ENCODE assay signal across 26 mouse cellular contexts in genomic region chr8:111705699-111706098, GRCm38 (mm10). TPM values are rescaled to one million over a fixed set of nuclear protein-coding genes. Genes with fewer than 3 reads are reported as not detected.
A peak's percentile ranks its signal among the peaks of the same experiment; 100 is the strongest.
DNase-seq lines count a peak whose midpoint lies in the region; ATAC-seq and TF ChIP-seq lines count a peak whose summit lies in the region.
"Had no signal": no experiment of that assay in that cellular context is flagged by ENCODE, and none has a peak within 500 bp of the region (broad histone marks: within the 10 kb centered on the region; RNA-seq: fewer than 3 reads in every experiment).

No protein-coding gene starts in this region.

- H3K4me1 ChIP-seq in heart, embryonic 14.5 days (ENCODE audit: control insufficient read depth in 2 of 2, insufficient read depth in 2 of 2, low read length in 2 of 2): peaks cover 7 to 11% of the 10 kb centered on the region in 2 experiments; a peak in 3 of 4 replicates
- peaks cover 12% of the 10 kb centered on the region for H3K4me1 ChIP-seq in heart, embryonic 11.5 days (ENCODE audit: control insufficient read depth, insufficient read depth, low read length)
- H3K4me1 ChIP-seq in midbrain, embryonic 12.5 days: no peaks in the 10 kb centered on the region
- H3K4me1 ChIP-seq in midbrain, postnatal 0 days (ENCODE audit: insufficient read depth, low read length): no peaks in the 10 kb centered on the region
- H3K4me1 ChIP-seq in intestine, postnatal 0 days (replicated peaks; ENCODE audit: control insufficient read depth, insufficient read depth, low read length): peaks cover 9% of the 10 kb centered on the region
- H3K4me1 ChIP-seq in stomach, embryonic 16.5 days (ENCODE audit: control insufficient read depth, insufficient read depth, low read length): peaks cover 3% of the 10 kb centered on the region; the same call in 1 of the 2 replicates
- H3K4me1 ChIP-seq: forebrain, embryonic 15.5 days had no signal

- no peak overlapping the region for H3K4me3 ChIP-seq in heart, embryonic 14.5 days (ENCODE audit: control insufficient read depth in 1 of 2, insufficient read depth in 1 of 2, low read depth in 1 of 2, low read length in 2 of 2)
- H3K4me3 ChIP-seq in heart, embryonic 11.5 days (ENCODE audit: low read depth, low read length): no peak overlapping the region
- no peak overlapping the region for H3K4me3 ChIP-seq in midbrain, embryonic 12.5 days
- no peak overlapping the region for H3K4me3 ChIP-seq in midbrain, postnatal 0 days (ENCODE audit: low read depth, low read length)
- no peak overlapping the region for H3K4me3 ChIP-seq in intestine, postnatal 0 days (ENCODE audit: low read depth, low read length)
- H3K4me3 ChIP-seq in stomach, embryonic 16.5 days (replicated peaks; ENCODE audit: low read length): no peak overlapping the region
- H3K4me3 ChIP-seq: embryonic facial prominence, embryonic 12.5 days; erythroblast, embryonic 14.5 days; forebrain, embryonic 15.5 days; heart, embryonic 13.5 days; kidney, embryonic 15.5 days; myocyte had no signal

- ATAC-seq in heart, embryonic 14.5 days (ENCODE audit: insufficient number of reproducible peaks, insufficient read depth, low FRiP score, low read depth): 0 out of 2 replicates have a peak, but pooled peaks have one; percentile 10
- no peak for ATAC-seq in heart, embryonic 11.5 days (replicated peaks; ENCODE audit: insufficient number of reproducible peaks, low FRiP score, low TSS enrichment)
- ATAC-seq in midbrain, embryonic 12.5 days (ENCODE audit: low FRiP score, low read depth): no peak
- ATAC-seq in midbrain, postnatal 0 days (ENCODE audit: low FRiP score): no peak
- no peak for ATAC-seq in intestine, postnatal 0 days
- no peak for ATAC-seq in stomach, embryonic 16.5 days (ENCODE audit: insufficient read depth, low FRiP score)
- ATAC-seq: forebrain, embryonic 15.5 days; hindbrain, postnatal 0 days had no signal

- no peaks in the 10 kb centered on the region for H3K27me3 ChIP-seq in heart, embryonic 14.5 days (ENCODE audit: control insufficient read depth, insufficient read depth, low read length)
- no peaks in the 10 kb centered on the region for H3K27me3 ChIP-seq in heart, embryonic 11.5 days (ENCODE audit: control insufficient read depth, insufficient read depth, low read length)
- no peaks in the 10 kb centered on the region for H3K27me3 ChIP-seq in midbrain, embryonic 12.5 days
- H3K27me3 ChIP-seq in midbrain, postnatal 0 days (ENCODE audit: insufficient read depth, low read length): no peaks in the 10 kb centered on the region
- H3K27me3 ChIP-seq in intestine, postnatal 0 days (replicated peaks; ENCODE audit: control insufficient read depth, insufficient read depth, low read length): no peaks in the 10 kb centered on the region
- H3K27me3 ChIP-seq in stomach, embryonic 16.5 days (ENCODE audit: control insufficient read depth, insufficient read depth, low read length): no peaks in the 10 kb centered on the region
- H3K27me3 ChIP-seq: embryonic facial prominence, embryonic 12.5 days; forebrain, embryonic 15.5 days; heart, embryonic 13.5 days; kidney, embryonic 15.5 days had no signal

- H3K27ac ChIP-seq in heart, embryonic 14.5 days (replicated peaks in 1 of 2; ENCODE audit: control insufficient read depth in 1 of 2, insufficient read depth in 1 of 2, low read depth in 2 of 2, low read length in 2 of 2): no peak overlapping the region
- H3K27ac ChIP-seq in heart, embryonic 11.5 days (ENCODE audit: low read depth, low read length): no peak overlapping the region
- H3K27ac ChIP-seq in midbrain, embryonic 12.5 days (replicated peaks): 0 out of 2 replicates have a peak overlapping the region, but pooled peaks have one; percentile 20
- H3K27ac ChIP-seq in midbrain, postnatal 0 days (ENCODE audit: low read depth, low read length): no peak overlapping the region
- peak overlapping the region; percentile 82 for H3K27ac ChIP-seq in intestine, postnatal 0 days (ENCODE audit: low read depth, low read length)
- H3K27ac ChIP-seq in stomach, embryonic 16.5 days (ENCODE audit: low read length): peak overlapping the region; percentile 92
- H3K27ac ChIP-seq: embryonic facial prominence, embryonic 12.5 days; forebrain, embryonic 15.5 days; hindbrain, postnatal 0 days; kidney, embryonic 15.5 days had no signal

- H3K4me2 ChIP-seq in heart, embryonic 14.5 days (ENCODE audit: low read length): no peak overlapping the region
- no peak overlapping the region for H3K4me2 ChIP-seq in heart, embryonic 11.5 days
- no peak overlapping the region for H3K4me2 ChIP-seq in midbrain, embryonic 12.5 days (replicated peaks)
- no peak overlapping the region for H3K4me2 ChIP-seq in midbrain, postnatal 0 days (ENCODE audit: low read depth, low read length, poor library complexity, severe bottlenecking)
- H3K4me2 ChIP-seq in intestine, postnatal 0 days (replicated peaks; ENCODE audit: low read depth): no peak overlapping the region
- H3K4me2 ChIP-seq in stomach, embryonic 16.5 days (ENCODE audit: low read depth, low read length): no peak overlapping the region
- H3K4me2 ChIP-seq: embryonic facial prominence, embryonic 12.5 days; forebrain, embryonic 15.5 days; heart, embryonic 13.5 days; kidney, embryonic 15.5 days had no signal

- DNase-seq in midbrain, postnatal 0 days (ENCODE audit: low spot score): no peak
- no peak for DNase-seq in kidney, postnatal 4 days
- DNase-seq: cerebellum, postnatal 10 days; heart, postnatal 4 days; midbrain, embryonic 14.5 days; right cerebral cortex, postnatal 14 days; thymus, postnatal 36 days had no signal

- no peak for TF ChIP-seq CTCF in midbrain, postnatal 0 days (IDR thresholded peaks at IDR 0.05)
- no peak for TF ChIP-seq CTCF in intestine, postnatal 0 days (IDR thresholded peaks at IDR 0.05; ENCODE audit: low read depth)

- peaks cover 27% of the 10 kb centered on the region for H3K36me3 ChIP-seq in heart, embryonic 14.5 days (ENCODE audit: control insufficient read depth, insufficient read depth, low read length)
- peaks cover 9% of the 10 kb centered on the region; the same call in 1 of the 2 replicates for H3K36me3 ChIP-seq in heart, embryonic 11.5 days (ENCODE audit: control insufficient read depth, insufficient read depth, low read length)
- H3K36me3 ChIP-seq in midbrain, embryonic 12.5 days: peaks cover 21% of the 10 kb centered on the region
- H3K36me3 ChIP-seq in midbrain, postnatal 0 days (ENCODE audit: insufficient read depth, low read length): peaks cover 15% of the 10 kb centered on the region
- peaks cover 14% of the 10 kb centered on the region for H3K36me3 ChIP-seq in intestine, postnatal 0 days (ENCODE audit: control insufficient read depth, insufficient read depth)
- H3K36me3 ChIP-seq in stomach, embryonic 16.5 days (ENCODE audit: control insufficient read depth, insufficient read depth, low read length): peaks cover 4% of the 10 kb centered on the region; the same call in 1 of the 2 replicates

- WGBS in heart, embryonic 14.5 days: 41% methylated on average over 5 of the region's 5 CpGs
- WGBS in heart, embryonic 11.5 days (ENCODE audit: insufficient replicate concordance): 46% methylated on average over 5 of the region's 5 CpGs
- 74% methylated on average over 5 of the region's 5 CpGs for WGBS in midbrain, embryonic 12.5 days
- WGBS in midbrain, postnatal 0 days: 64% methylated on average over 5 of the region's 5 CpGs
- 54% methylated on average over 5 of the region's 5 CpGs for WGBS in intestine, postnatal 0 days
- 57% methylated on average over 5 of the region's 5 CpGs for WGBS in stomach, embryonic 16.5 days

- H3K9ac ChIP-seq in heart, embryonic 14.5 days (ENCODE audit: low read length): no peak overlapping the region
- H3K9ac ChIP-seq in heart, embryonic 11.5 days (ENCODE audit: low read depth, low read length): no peak overlapping the region
- H3K9ac ChIP-seq in midbrain, embryonic 12.5 days (replicated peaks): no peak overlapping the region
- H3K9ac ChIP-seq in midbrain, postnatal 0 days (replicated peaks; ENCODE audit: low read length, poor library complexity, severe bottlenecking): no peak overlapping the region
- H3K9ac ChIP-seq in intestine, postnatal 0 days (ENCODE audit: low read depth, low read length): no peak overlapping the region
- H3K9ac ChIP-seq in stomach, embryonic 16.5 days (ENCODE audit: low read length): no peak overlapping the region
- H3K9ac ChIP-seq: embryonic facial prominence, embryonic 12.5 days; forebrain, embryonic 15.5 days; kidney, embryonic 15.5 days had no signal

- no peaks in the 10 kb centered on the region for H3K9me3 ChIP-seq in heart, embryonic 14.5 days (ENCODE audit: control insufficient read depth, low read length)
- H3K9me3 ChIP-seq in heart, embryonic 11.5 days (replicated peaks; ENCODE audit: control insufficient read depth, low read length): no peaks in the 10 kb centered on the region
- no peaks in the 10 kb centered on the region for H3K9me3 ChIP-seq in midbrain, embryonic 12.5 days
- H3K9me3 ChIP-seq in midbrain, postnatal 0 days (ENCODE audit: low read length): no peaks in the 10 kb centered on the region
- no peaks in the 10 kb centered on the region for H3K9me3 ChIP-seq in intestine, postnatal 0 days (ENCODE audit: control insufficient read depth)
- no peaks in the 10 kb centered on the region for H3K9me3 ChIP-seq in stomach, embryonic 16.5 days (replicated peaks; ENCODE audit: control insufficient read depth, low read length)
- H3K9me3 ChIP-seq: embryonic facial prominence, embryonic 12.5 days; forebrain, embryonic 15.5 days; heart, embryonic 13.5 days; kidney, embryonic 15.5 days had no signal

RNA-seq across cellular contexts. Expression of gene Ctrb1, which starts 14.9 kb away (rescaled TPM):
- polyA plus RNA-seq in heart, embryonic 14.5 days (2014; fragmentation: Nextera tagmentation; extraction: Ambion mirVana): not detected in 2 replicates
- not detected in 2 replicates for polyA plus RNA-seq in heart, embryonic 11.5 days (2014; fragmentation: Nextera tagmentation; extraction: Ambion mirVana)
- polyA plus RNA-seq in midbrain, embryonic 12.5 days (2016; fragmentation: Nextera tagmentation; extraction: Ambion mirVana): not detected in 2 replicates
- not detected in 2 replicates for total RNA-seq in midbrain, postnatal 0 days (2014; rRNA removed)
- polyA plus RNA-seq in midbrain, postnatal 0 days (2015; fragmentation: Nextera tagmentation; extraction: Ambion mirVana): not detected in 2 replicates
- 75.8 and 118 TPM in 2 replicates for polyA plus RNA-seq in intestine, postnatal 0 days (2015; fragmentation: Nextera tagmentation; extraction: Ambion mirVana)
- 3,395 and 3,754 TPM in 2 replicates for polyA plus RNA-seq in stomach, embryonic 16.5 days (2015; fragmentation: Nextera tagmentation; extraction: Ambion mirVana)
- total RNA-seq: adrenal gland, adult 18-20 months; granulocyte monocyte progenitor cell, adult 5-6 weeks; heart, postnatal 4 days; hindbrain, postnatal 0 days; layer of hippocampus, postnatal 25 days; left cerebral cortex, postnatal 14 days; megakaryocyte, adult 5-6 weeks; neutrophil, adult 5-6 weeks had no signal
- polyA plus RNA-seq: embryonic facial prominence, embryonic 12.5 days; erythroblast, embryonic 14.5 days; forebrain, embryonic 15.5 days; heart, embryonic 13.5 days; hindbrain, postnatal 0 days; lung, embryonic 16.5 days; midbrain, embryonic 14.5 days had no signal

RNA-seq across cellular contexts. Expression of gene Bcar1, which starts 37.9 kb away (rescaled TPM):
- polyA plus RNA-seq in heart, embryonic 14.5 days (2014; fragmentation: Nextera tagmentation; extraction: Ambion mirVana): 49.5 and 50.8 TPM in 2 replicates
- polyA plus RNA-seq in heart, embryonic 11.5 days (2014; fragmentation: Nextera tagmentation; extraction: Ambion mirVana): 46.6 and 53.8 TPM in 2 replicates
- polyA plus RNA-seq in midbrain, embryonic 12.5 days (2016; fragmentation: Nextera tagmentation; extraction: Ambion mirVana): 52.4 and 53.8 TPM in 2 replicates
- total RNA-seq in midbrain, postnatal 0 days (2014; rRNA removed): 62.3 and 72.8 TPM in 2 replicates
- 38.3 and 44.3 TPM in 2 replicates for polyA plus RNA-seq in midbrain, postnatal 0 days (2015; fragmentation: Nextera tagmentation; extraction: Ambion mirVana)
- 38.8 and 41.1 TPM in 2 replicates for polyA plus RNA-seq in intestine, postnatal 0 days (2015; fragmentation: Nextera tagmentation; extraction: Ambion mirVana)
- polyA plus RNA-seq in stomach, embryonic 16.5 days (2015; fragmentation: Nextera tagmentation; extraction: Ambion mirVana): 38.5 and 44.6 TPM in 2 replicates
- total RNA-seq: granulocyte monocyte progenitor cell, adult 5-6 weeks; megakaryocyte, adult 5-6 weeks had no signal

Comparison
In these comparisons a context has a peak if more than half of its experiments do, and no peak if none do; other contexts are left out.
1. H3K27ac ChIP-seq: peak in midbrain, embryonic 12.5 days (single experiment), intestine, postnatal 0 days (single experiment) and stomach, embryonic 16.5 days (single experiment); none in heart, embryonic 14.5 days (0 of 2), heart, embryonic 11.5 days (single experiment) and midbrain, postnatal 0 days (single experiment).
2. RNA of gene Ctrb1, which starts 14.9 kb away (polyA plus RNA-seq): 3,395 to 3,754 TPM in stomach, embryonic 16.5 days and 75.8 to 118 TPM in intestine, postnatal 0 days; not detected in midbrain, embryonic 12.5 days, not detected in midbrain, postnatal 0 days, not detected in heart, embryonic 14.5 days and not detected in heart, embryonic 11.5 days; every median in the first group is over 10 times any median in the second.